8 mouse cellular contexts compared by ENCODE assay signal in genomic region chr7:111029046-111029553, GRCm38 (mm10). TPM values are rescaled to one million over a fixed set of nuclear protein-coding genes. Genes with fewer than 3 reads are reported as not detected.
DNase-seq lines count a peak whose midpoint lies in the region; ATAC-seq lines count a peak whose summit lies in the region.

No protein-coding gene starts in this region.

- WGBS in kidney, embryonic 14.5 days = under 1% methylated on average over 29 of the region's 29 CpGs
- under 1% methylated on average over 29 of the region's 29 CpGs for WGBS in hindbrain, embryonic 15.5 days

- H3K4me1 ChIP-seq in kidney, embryonic 14.5 days (ENCODE audit: control insufficient read depth, insufficient read depth, low read length) = peaks cover 6% of the 10 kb centered on the region; the same call in 1 of the 2 replicates
- peaks cover 2% of the 10 kb centered on the region; the same call in 1 of the 2 replicates for H3K4me1 ChIP-seq in brown adipose tissue, adult 24 weeks (ENCODE audit: control insufficient read depth, insufficient read depth, insufficient read length, low read length)
- H3K4me1 ChIP-seq in hindbrain, embryonic 15.5 days (replicated peaks) = peaks cover 29% of the 10 kb centered on the region
- peaks cover 51% of the 10 kb centered on the region for H3K4me1 ChIP-seq in megakaryocyte, embryonic 14.5 days

- H3K9ac ChIP-seq in kidney, embryonic 14.5 days (ENCODE audit: low read depth, low read length) = peak overlapping the region; percentile 86
- peak overlapping the region; percentile 65 for H3K9ac ChIP-seq in hindbrain, embryonic 15.5 days

- peak overlapping the region; percentile 89 for H3K4me3 ChIP-seq in kidney, embryonic 14.5 days (ENCODE audit: low read length)
- peak overlapping the region; percentile 92 for H3K4me3 ChIP-seq in brown adipose tissue, adult 24 weeks (ENCODE audit: insufficient read depth, low read depth, low read length)
- peak overlapping the region; percentile 74 for H3K4me3 ChIP-seq in hindbrain, embryonic 15.5 days
- peak overlapping the region; percentile 90 for H3K4me3 ChIP-seq in megakaryocyte, embryonic 14.5 days (replicated peaks)

- H3K27me3 ChIP-seq in kidney, embryonic 14.5 days (ENCODE audit: control insufficient read depth, insufficient read depth, low read length) = no peaks in the 10 kb centered on the region
- no peaks in the 10 kb centered on the region for H3K27me3 ChIP-seq in hindbrain, embryonic 15.5 days
- H3K27me3 ChIP-seq in megakaryocyte, embryonic 14.5 days (replicated peaks) = no peaks in the 10 kb centered on the region

- H3K36me3 ChIP-seq in kidney, embryonic 14.5 days (ENCODE audit: control insufficient read depth, insufficient read depth, low read length) = peaks cover 30% of the 10 kb centered on the region
- peaks cover 7% of the 10 kb centered on the region for H3K36me3 ChIP-seq in hindbrain, embryonic 15.5 days
- peaks cover 42% of the 10 kb centered on the region for H3K36me3 ChIP-seq in megakaryocyte, embryonic 14.5 days (replicated peaks; ENCODE audit: low read length)

- peak overlapping the region; percentile 77 for H3K4me2 ChIP-seq in kidney, embryonic 14.5 days (replicated peaks; ENCODE audit: low read depth, low read length)
- H3K4me2 ChIP-seq in hindbrain, embryonic 15.5 days = peak overlapping the region; percentile 77

- DNase-seq in kidney, adult 18-20 months = no peak
- DNase-seq in thymus, postnatal 0 days (ENCODE audit: low spot score) = no peak
- DNase-seq in urinary bladder, postnatal 10 days (ENCODE audit: low spot score) = no peak
- DNase-seq in cerebellum, adult 11 months = no peak

- ATAC-seq in kidney, embryonic 14.5 days (ENCODE audit: low FRiP score, low TSS enrichment) = peak; percentile 60; the same call in 1 of the 2 replicates
- ATAC-seq in hindbrain, embryonic 15.5 days (ENCODE audit: low FRiP score, low read depth) = peak; percentile 59

- H3K9me3 ChIP-seq in kidney, embryonic 14.5 days (ENCODE audit: control insufficient read depth, low read length) = no peaks in the 10 kb centered on the region
- H3K9me3 ChIP-seq in hindbrain, embryonic 15.5 days = no peaks in the 10 kb centered on the region
- H3K9me3 ChIP-seq in megakaryocyte, embryonic 14.5 days = no peaks in the 10 kb centered on the region

- peak overlapping the region; percentile 95 for H3K27ac ChIP-seq in kidney, embryonic 14.5 days (ENCODE audit: low read depth, low read length)
- H3K27ac ChIP-seq in brown adipose tissue, adult 24 weeks (replicated peaks; ENCODE audit: low read depth, low read length) = peak overlapping the region; percentile 40; the same call in 1 of the 2 replicates
- peak overlapping the region; percentile 97 for H3K27ac ChIP-seq in hindbrain, embryonic 15.5 days (replicated peaks)

RNA-seq across cellular contexts. Expression of gene Ctr9, which starts 0.3 kb away (rescaled TPM):
- polyA plus RNA-seq in kidney, embryonic 14.5 days (2014; fragmentation: Nextera tagmentation; extraction: Ambion mirVana) = 37.9 and 75.7 TPM in 2 replicates
- polyA plus RNA-seq in brown adipose tissue, adult 24 weeks (2012; ENCODE audit: insufficient read depth, insufficient read length, missing spikeins) = 20.2 and 22.3 TPM in 2 replicates
- 76.0 and 78.0 TPM in 2 replicates for polyA plus RNA-seq in hindbrain, embryonic 15.5 days (2015; fragmentation: Nextera tagmentation; extraction: Ambion mirVana)
- polyA plus RNA-seq in megakaryocyte, embryonic 14.5 days (2012; ENCODE audit: insufficient read depth, low replicate concordance) = 1.0 and 10.6 TPM in 2 replicates
- 42.2 and 45.3 TPM in 2 replicates for polyA plus RNA-seq in thymus, postnatal 0 days (2015; fragmentation: Nextera tagmentation; extraction: Ambion mirVana)

RNA-seq across cellular contexts. Expression of gene Mrvi1, which starts 46.8 kb away (rescaled TPM):
- 8.0 and 15.1 TPM in 2 replicates for polyA plus RNA-seq in kidney, embryonic 14.5 days (2014; fragmentation: Nextera tagmentation; extraction: Ambion mirVana)
- polyA plus RNA-seq in brown adipose tissue, adult 24 weeks (2012; ENCODE audit: insufficient read depth, insufficient read length, missing spikeins) = 1.5 and 2.0 TPM in 2 replicates
- polyA plus RNA-seq in hindbrain, embryonic 15.5 days (2015; fragmentation: Nextera tagmentation; extraction: Ambion mirVana) = 1.1 and 1.2 TPM in 2 replicates
- 142 and 149 TPM in 2 replicates for polyA plus RNA-seq in megakaryocyte, embryonic 14.5 days (2012; ENCODE audit: insufficient read depth, low replicate concordance)
- 0.92 and 1.1 TPM in 2 replicates for polyA plus RNA-seq in thymus, postnatal 0 days (2015; fragmentation: Nextera tagmentation; extraction: Ambion mirVana)

RNA-seq across cellular contexts. Expression of gene Eif4g2, which starts 53.7 kb away (rescaled TPM):
- 596 and 1,074 TPM in 2 replicates for polyA plus RNA-seq in kidney, embryonic 14.5 days (2014; fragmentation: Nextera tagmentation; extraction: Ambion mirVana)
- 459 and 549 TPM in 2 replicates for polyA plus RNA-seq in brown adipose tissue, adult 24 weeks (2012; ENCODE audit: insufficient read depth, insufficient read length, missing spikeins)
- polyA plus RNA-seq in hindbrain, embryonic 15.5 days (2015; fragmentation: Nextera tagmentation; extraction: Ambion mirVana) = 1,003 and 1,033 TPM in 2 replicates
- polyA plus RNA-seq in megakaryocyte, embryonic 14.5 days (2012; ENCODE audit: insufficient read depth, low replicate concordance) = 352 and 517 TPM in 2 replicates
- 687 and 746 TPM in 2 replicates for polyA plus RNA-seq in thymus, postnatal 0 days (2015; fragmentation: Nextera tagmentation; extraction: Ambion mirVana)

Comparison
In these comparisons a context has a peak if more than half of its experiments do, and no peak if none do; other contexts are left out.
1. H3K27ac ChIP-seq: peak in every context shown above with its lines; median percentile 97 in hindbrain, embryonic 15.5 days; 95 in kidney, embryonic 14.5 days; 40 in brown adipose tissue, adult 24 weeks.